Mouse (Mus musculus) embryonic facial prominence, embryonic 15.5 days (tissue): ENCODE data around the gene Mrps27. TPM values are rescaled to one million over a fixed set of nuclear protein-coding genes. Genes with fewer than 3 reads are reported as not detected.
A peak's percentile ranks its signal among the peaks of the same experiment; 100 is the strongest.

Source experiments
- ATAC-seq: fragments of 200-750 bp; cut with Nextera tagmentation; 2 replicates; pipeline ENCODE4 v1.8.0; 2017; ENCODE audit warnings: low read depth, moderate TSS enrichment; ENCODE audit not compliant: insufficient number of reproducible peaks, low FRiP score, low TSS enrichment
- H3K27ac ChIP-seq: fragments of 300-500 bp; sonication (generic); replicated peaks from 2 replicates; pipeline ENCODE4 v1.5.1; 2015; ENCODE audit warnings: mild to moderate bottlenecking, inconsistent platforms
- H3K27me3 ChIP-seq: fragments of 300-500 bp; sonication (generic); 2 replicates; pipeline ENCODE4 v1.6.1; 2015; ENCODE audit warnings: inconsistent platforms
- H3K36me3 ChIP-seq: fragments of 300-500 bp; sonication (generic); 2 replicates; pipeline ENCODE4 v1.6.1; 2015; ENCODE audit warnings: mild to moderate bottlenecking, inconsistent platforms
- H3K4me1 ChIP-seq: fragments of 300-500 bp; sonication (generic); 2 replicates; pipeline ENCODE4 v1.6.1; 2015; ENCODE audit warnings: inconsistent platforms
- H3K4me2 ChIP-seq: fragments of 300-500 bp; sonication (generic); replicated peaks from 2 replicates; pipeline ENCODE4 v1.6.1; 2015; ENCODE audit warnings: mild to moderate bottlenecking, inconsistent platforms
- H3K4me3 ChIP-seq: fragments of 300-500 bp; sonication (generic); replicated peaks from 2 replicates; pipeline ENCODE4 v1.5.1; 2015; ENCODE audit warnings: mild to moderate bottlenecking, inconsistent platforms
- H3K9ac ChIP-seq: fragments of 300-500 bp; sonication (generic); 2 replicates; pipeline ENCODE4 v1.6.1; 2015; ENCODE audit warnings: inconsistent platforms
- H3K9me3 ChIP-seq: fragments of 300-500 bp; sonication (generic); replicated peaks from 2 replicates; pipeline ENCODE4 v1.6.1; 2016; ENCODE audit warnings: inconsistent platforms
- WGBS: fragments of 180-500 bp; shearing (Covaris S2); methylation state at CpG from one replicate; pipeline ENCODE4 v1.1.7; 2015; 5-methylcytosine and 5-hydroxymethylcytosine counted together
- polyA plus RNA-seq: library from polyadenylated mRNA; unstranded; fragments of >200 nt; fragmentation: Nextera tagmentation; extraction: Ambion mirVana; gene quantifications from 2 replicates; pipeline ENCODE4 v1.2.1, GENCODE M21; 2015

Gene Mrps27
- polyA plus RNA-seq, 1 experiment from 2014 or later, result 51.2 TPM

GRCm38 (mm10) chr13:99371285-99371684 lies 26.7 kb downstream of the Mrps27 start:
- Histone ChIP-seq H3K27me3 (no peaks in the 10 kb centered on the region), H3K36me3 (0 out of 2 replicates have a peak, but pooled peaks cover 12% of the 10 kb centered on the region), H3K4me3 (no peak overlapping the region), H3K9ac (no peak overlapping the region), H3K4me1 (peaks cover 17% of the 10 kb centered on the region; the same call in 1 of the 2 replicates), H3K9me3 (no peaks in the 10 kb centered on the region), H3K4me2 (no peak overlapping the region), H3K27ac (no peak overlapping the region)
- 88% methylated on average over 5 of the region's 5 CpGs for WGBS
- ATAC-seq, result no peak

- H3K36me3 ChIP-seq, result 0 out of 2 replicates have a peak, but pooled peaks cover 4% of the 10 kb centered on the region
- no peak overlapping the region for H3K9ac ChIP-seq
- H3K4me1 ChIP-seq, result 0 out of 2 replicates have a peak, but pooled peaks cover 6% of the 10 kb centered on the region
- no peak overlapping the region for H3K4me2 ChIP-seq
- ATAC-seq, result no peak
- 74% methylated on average over 7 of the region's 7 CpGs for WGBS
- no peaks in the 10 kb centered on the region for H3K27me3 ChIP-seq
- H3K9me3 ChIP-seq, result no peaks in the 10 kb centered on the region
- H3K27ac ChIP-seq, result no peak overlapping the region
- no peak overlapping the region for H3K4me3 ChIP-seq
These were observed 29.1 kb downstream of the Mrps27 start for GRCm38 (mm10) chr13:99373684-99374083.

GRCm38 (mm10) chr13:99374191-99374590 lies 29.6 kb downstream of the Mrps27 start:
- no peak overlapping the region for H3K27ac ChIP-seq

GRCm38 (mm10) chr13:99375550-99375949 lies 31.0 kb downstream of the Mrps27 start:
- Histone ChIP-seq H3K27ac (no peak overlapping the region), H3K4me1 (0 out of 2 replicates have a peak, but pooled peaks cover 6% of the 10 kb centered on the region), H3K36me3 (peaks cover 5% of the 10 kb centered on the region; the same call in 1 of the 2 replicates), H3K27me3 (no peaks in the 10 kb centered on the region), H3K4me3 (no peak overlapping the region), H3K4me2 (no peak overlapping the region), H3K9ac (no peak overlapping the region), H3K9me3 (no peaks in the 10 kb centered on the region)
- ATAC-seq, result 0 out of 2 replicates have a peak, but pooled peaks have one; percentile 43
- 35% methylated on average over 6 of the region's 6 CpGs for WGBS

More at GRCm38 (mm10) chr13:99374191-99374590, 29.6 kb downstream of the Mrps27 start:
- Histone ChIP-seq H3K9me3 (no peaks in the 10 kb centered on the region), H3K36me3 (0 out of 2 replicates have a peak, but pooled peaks cover 4% of the 10 kb centered on the region), H3K4me3 (no peak overlapping the region), H3K9ac (no peak overlapping the region), H3K27me3 (no peaks in the 10 kb centered on the region), H3K4me2 (no peak overlapping the region), H3K4me1 (0 out of 2 replicates have a peak, but pooled peaks cover 6% of the 10 kb centered on the region)
- ATAC-seq, result no peak
- 42% methylated on average over 4 of the region's 4 CpGs for WGBS

- no peaks in the 10 kb centered on the region for H3K27me3 ChIP-seq
- no peak overlapping the region for H3K9ac ChIP-seq
- 88% methylated on average over 6 of the region's 6 CpGs for WGBS
- 0 out of 2 replicates have a peak, but pooled peaks cover 6% of the 10 kb centered on the region for H3K4me1 ChIP-seq
- no peak overlapping the region for H3K27ac ChIP-seq
- no peak overlapping the region for H3K4me3 ChIP-seq
- H3K4me2 ChIP-seq, result no peak overlapping the region
- no peak for ATAC-seq
- H3K9me3 ChIP-seq, result no peaks in the 10 kb centered on the region
- H3K36me3 ChIP-seq, result peaks cover 5% of the 10 kb centered on the region; the same call in 1 of the 2 replicates
These were observed 32.5 kb downstream of the Mrps27 start for GRCm38 (mm10) chr13:99377055-99377454.

- Histone ChIP-seq H3K36me3 (peaks cover 5% of the 10 kb centered on the region; the same call in 1 of the 2 replicates), H3K27ac (no peak overlapping the region), H3K4me3 (no peak overlapping the region), H3K4me2 (no peak overlapping the region), H3K9me3 (no peaks in the 10 kb centered on the region), H3K4me1 (0 out of 2 replicates have a peak, but pooled peaks cover 6% of the 10 kb centered on the region), H3K9ac (no peak overlapping the region), H3K27me3 (no peaks in the 10 kb centered on the region)
- ATAC-seq, result no peak
- 82% methylated on average over 1 of the region's 1 CpGs for WGBS
These were observed 33.6 kb downstream of the Mrps27 start for GRCm38 (mm10) chr13:99378223-99378622.

- H3K4me3 ChIP-seq, result no peak overlapping the region
- H3K27me3 ChIP-seq, result no peaks in the 10 kb centered on the region
- H3K4me2 ChIP-seq, result no peak overlapping the region
- H3K27ac ChIP-seq, result no peak overlapping the region
- 52% methylated on average over 6 of the region's 6 CpGs for WGBS
- H3K9ac ChIP-seq, result no peak overlapping the region
- H3K4me1 ChIP-seq, result no peaks in the 10 kb centered on the region
- no peak for ATAC-seq
- peaks cover 5% of the 10 kb centered on the region; the same call in 1 of the 2 replicates for H3K36me3 ChIP-seq
- no peaks in the 10 kb centered on the region for H3K9me3 ChIP-seq
These were observed 37.8 kb downstream of the Mrps27 start for GRCm38 (mm10) chr13:99382373-99382772.

GRCm38 (mm10) chr13:99384555-99385203 lies 40.1 kb downstream of the Mrps27 start:
- Histone ChIP-seq H3K4me2 (no peak overlapping the region), H3K36me3 (peaks cover 5% of the 10 kb centered on the region; the same call in 1 of the 2 replicates), H3K4me3 (no peak overlapping the region), H3K9ac (no peak overlapping the region), H3K27ac (no peak overlapping the region), H3K9me3 (no peaks in the 10 kb centered on the region), H3K27me3 (no peaks in the 10 kb centered on the region), H3K4me1 (no peaks in the 10 kb centered on the region)
- no peak for ATAC-seq
- 70% methylated on average over 7 of the region's 7 CpGs for WGBS

- no peaks in the 10 kb centered on the region for H3K27me3 ChIP-seq
- H3K9me3 ChIP-seq, result no peaks in the 10 kb centered on the region
- 0 out of 2 replicates have a peak, but pooled peaks cover 3% of the 10 kb centered on the region for H3K36me3 ChIP-seq
- no peak overlapping the region for H3K4me3 ChIP-seq
- H3K27ac ChIP-seq, result no peak overlapping the region
- no peaks in the 10 kb centered on the region for H3K4me1 ChIP-seq
- 79% methylated on average over 6 of the region's 6 CpGs for WGBS
- H3K9ac ChIP-seq, result no peak overlapping the region
- H3K4me2 ChIP-seq, result no peak overlapping the region
- ATAC-seq, result no peak
These were observed 41.3 kb downstream of the Mrps27 start for GRCm38 (mm10) chr13:99385911-99386310.

- no peak for ATAC-seq
- Histone ChIP-seq H3K27me3 (no peaks in the 10 kb centered on the region), H3K4me3 (no peak overlapping the region), H3K9me3 (no peaks in the 10 kb centered on the region), H3K4me2 (no peak overlapping the region), H3K36me3 (0 out of 2 replicates have a peak, but pooled peaks cover 3% of the 10 kb centered on the region), H3K4me1 (peaks cover 2% of the 10 kb centered on the region; the same call in 1 of the 2 replicates), H3K9ac (no peak overlapping the region), H3K27ac (no peak overlapping the region)
- 76% methylated on average over 7 of the region's 7 CpGs for WGBS
These were observed 41.8 kb downstream of the Mrps27 start for GRCm38 (mm10) chr13:99386341-99386740.

- Histone ChIP-seq H3K9ac (no peak overlapping the region), H3K9me3 (no peaks in the 10 kb centered on the region), H3K27ac (no peak overlapping the region), H3K4me3 (no peak overlapping the region), H3K36me3 (0 out of 2 replicates have a peak, but pooled peaks cover 3% of the 10 kb centered on the region), H3K4me1 (peaks cover 5% of the 10 kb centered on the region; the same call in 1 of the 2 replicates), H3K4me2 (no peak overlapping the region), H3K27me3 (no peaks in the 10 kb centered on the region)
- ATAC-seq, result no peak
- 64% methylated on average over 7 of the region's 7 CpGs for WGBS
These were observed 43.6 kb downstream of the Mrps27 start for GRCm38 (mm10) chr13:99387901-99388811.
